15 mouse cellular contexts compared by ENCODE assay signal in the genomic region with DNA sequence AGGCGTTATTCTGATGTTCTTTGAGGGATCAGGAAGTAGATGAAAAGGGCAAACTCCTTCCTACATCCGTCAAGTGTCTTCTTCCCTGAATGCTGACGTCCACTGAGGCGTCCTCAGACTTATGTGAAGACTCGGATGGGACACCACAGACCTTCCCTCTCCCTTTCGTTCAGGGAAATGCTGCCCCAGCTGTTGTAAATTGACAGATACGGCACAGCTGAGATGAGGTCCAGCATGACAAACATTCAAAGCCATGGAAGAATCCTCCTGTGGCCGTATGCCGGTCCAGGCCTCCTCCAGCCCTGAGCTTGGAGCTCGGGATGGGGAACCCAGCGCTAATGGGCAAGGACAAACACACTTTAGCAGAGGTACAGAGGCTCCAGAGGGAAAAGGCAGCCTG.
"Had no signal": no experiment of that assay in that cellular context is flagged by ENCODE, and none has a peak within 500 bp of the region (broad histone marks: within the 10 kb centered on the region; RNA-seq: fewer than 3 reads in every experiment).

No protein-coding gene starts in this region.

- H3K27ac ChIP-seq: neural tube, embryonic 15.5 days; stomach, embryonic 15.5 days; stomach, postnatal 0 days had no signal

- H3K9me3 ChIP-seq: neural tube, embryonic 15.5 days; stomach, embryonic 15.5 days had no signal

- H3K27me3 ChIP-seq: neural tube, embryonic 15.5 days; stomach, embryonic 15.5 days had no signal

- H3K36me3 ChIP-seq: neural tube, embryonic 15.5 days; stomach, embryonic 15.5 days had no signal

- H3K4me2 ChIP-seq: neural tube, embryonic 15.5 days; stomach, embryonic 15.5 days had no signal

- H3K4me3 ChIP-seq: neural tube, embryonic 15.5 days; stomach, embryonic 15.5 days had no signal

- DNase-seq: retina, postnatal 1 day; right cerebral cortex, adult 18-20 months; right cerebral cortex, postnatal 14 days; right cerebral cortex, postnatal 25 days; right cerebral cortex, postnatal 4 days; spleen, adult 18-20 months; thymus, adult 18-20 months; thymus, adult 2 months; thymus, postnatal 14 days; thymus, postnatal 25 days; thymus, postnatal 36 days; thymus, postnatal 4 days had no signal

- H3K9ac ChIP-seq: neural tube, embryonic 15.5 days; stomach, embryonic 15.5 days had no signal
